Mouse (Mus musculus): ENCODE data around the gene Def8. TPM values are rescaled to one million over a fixed set of nuclear protein-coding genes. Genes with fewer than 3 reads are reported as not detected.
A peak's percentile ranks its signal among the peaks of the same experiment; 100 is the strongest.
"Not testable (repeated sequence)": the region's sequence is repeated elsewhere in the genome, so short reads cannot be mapped to it uniquely, and the experiment has no call there.

Def8 gene
- total RNA-seq, 2 experiments from 2014 or later: 75.4 to 77.6 TPM

- intact Hi-C loops (cut with DNase I); DNase-seq (ENCODE audit: extremely low spot score in 1 of 2, low spot score in 2 of 2): not testable (repeated sequence)
Observed at GRCm38 (mm10) chr8:123429722-123430013, 6.3 kb downstream of the Def8 start.

- DNase-seq (ENCODE audit: extremely low spot score in 1 of 2, low spot score in 2 of 2); intact Hi-C loops (cut with DNase I): not testable (repeated sequence)
Observed at GRCm38 (mm10) chr8:123430936-123431335, 7.6 kb downstream of the Def8 start.

GRCm38 (mm10) chr8:123431616-123432365 is 8.5 kb downstream of the Def8 start:
- DNase-seq (ENCODE audit: extremely low spot score in 1 of 2, low spot score in 2 of 2): no peak
- intact Hi-C loops (cut with DNase I): no loop called here

DNA sequence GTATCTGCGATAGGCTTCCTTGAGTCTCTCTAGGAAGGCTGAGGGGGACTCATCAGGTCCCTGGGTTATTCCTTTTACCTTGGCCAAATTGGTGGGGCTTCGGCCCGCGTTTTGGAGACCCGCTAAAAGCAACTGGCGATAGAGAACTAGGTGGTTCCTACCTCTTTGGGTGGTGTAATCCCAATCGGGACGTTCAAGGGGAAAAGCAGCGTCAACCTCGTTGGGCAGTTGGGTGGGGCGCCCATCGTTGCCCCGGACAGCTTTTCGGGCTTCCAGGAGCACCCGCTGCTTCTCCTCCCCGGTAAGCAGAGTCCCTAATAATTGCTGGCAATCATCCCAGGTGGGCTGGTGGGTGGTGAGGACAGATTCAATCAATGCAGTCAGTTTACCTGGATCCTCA is 9.1 kb downstream of the Def8 start:
- intact Hi-C loops (cut with DNase I): no loop called here

DNA sequence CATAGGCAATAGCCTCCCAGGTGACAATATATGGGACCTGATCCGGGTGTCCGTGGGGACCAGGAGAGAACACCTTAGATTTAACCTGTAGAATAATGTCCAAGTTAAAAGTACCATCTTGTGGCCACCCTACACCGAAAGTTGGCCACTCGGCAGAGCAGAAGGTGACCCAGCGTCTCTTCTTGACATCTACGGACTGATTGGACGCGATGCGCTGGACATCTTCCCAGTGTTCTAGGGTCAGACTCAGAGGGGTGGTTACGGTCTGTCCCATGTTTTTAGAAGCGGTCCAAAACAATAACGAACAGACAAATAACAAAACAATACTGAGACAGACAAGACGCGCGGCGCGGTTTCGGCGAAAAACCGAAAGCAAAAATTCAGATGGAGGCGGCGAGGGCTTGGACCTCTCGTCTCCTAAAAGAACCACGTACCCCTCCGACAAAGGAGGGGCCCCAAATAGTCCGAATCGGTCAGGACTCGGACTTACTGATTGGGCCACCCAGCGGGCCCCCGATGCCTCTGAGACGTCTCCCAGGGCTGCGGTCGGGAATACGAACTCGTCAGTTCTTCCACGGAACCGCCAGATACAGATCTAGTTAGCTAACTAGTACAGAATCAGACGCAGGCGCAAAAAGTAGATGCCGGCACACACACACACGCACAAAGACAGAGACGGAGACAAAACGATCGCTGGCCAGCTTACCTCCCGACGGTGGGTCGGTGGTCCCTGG is 10.1 kb downstream of the Def8 start:
- DNase-seq (ENCODE audit: extremely low spot score in 1 of 2, low spot score in 2 of 2); intact Hi-C loops (cut with DNase I): not testable (repeated sequence)

More for the DNA sequence above, 9.1 kb downstream of the Def8 start:
- no peak for DNase-seq (ENCODE audit: extremely low spot score in 1 of 2, low spot score in 2 of 2)

DNA sequence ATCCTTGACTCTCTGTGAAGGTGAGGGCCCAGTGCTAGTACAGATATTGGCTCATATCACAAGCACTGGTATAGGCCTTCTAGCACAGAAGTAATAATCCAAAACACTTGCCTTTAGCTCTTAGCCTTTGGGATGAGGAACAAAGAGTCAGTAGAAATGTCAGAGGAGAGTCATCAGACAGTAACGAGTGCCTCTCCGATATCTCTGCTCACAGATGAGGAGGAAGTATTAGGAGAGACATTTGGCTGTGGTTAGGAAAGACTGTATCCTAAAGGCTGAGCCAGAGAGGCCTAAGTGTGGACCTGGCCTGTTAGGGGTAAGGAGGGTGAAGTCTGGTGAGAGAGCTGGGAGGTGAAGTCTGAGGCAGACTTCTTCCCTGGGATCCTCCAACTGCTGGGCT is 18.5 kb downstream of the Def8 start:
- intact Hi-C loops (cut with DNase I): no loop called here
- DNase-seq (ENCODE audit: extremely low spot score in 1 of 2, low spot score in 2 of 2): no peak

GRCm38 (mm10) chr8:123442351-123442750 is 19.0 kb downstream of the Def8 start:
- no peak for DNase-seq (ENCODE audit: extremely low spot score in 1 of 2, low spot score in 2 of 2)
- intact Hi-C loops (cut with DNase I): no loop called here

- DNase-seq (ENCODE audit: extremely low spot score in 1 of 2, low spot score in 2 of 2): peak; percentile 89 to 93
- intact Hi-C loops (cut with DNase I): no loop called here
Observed at GRCm38 (mm10) chr8:123442871-123443575, 19.7 kb downstream of the Def8 start.

- no peak for DNase-seq (ENCODE audit: extremely low spot score in 1 of 2, low spot score in 2 of 2)
- intact Hi-C loops (cut with DNase I): no loop called here
Observed at GRCm38 (mm10) chr8:123443576-123443921, 20.2 kb downstream of the Def8 start.

- intact Hi-C loops (cut with DNase I): no loop called here
- DNase-seq (ENCODE audit: extremely low spot score in 1 of 2, low spot score in 2 of 2): no peak
Observed at GRCm38 (mm10) chr8:123444131-123444530, 20.8 kb downstream of the Def8 start.

- intact Hi-C loops (cut with DNase I): no loop called here
- DNase-seq (ENCODE audit: extremely low spot score in 1 of 2, low spot score in 2 of 2): no peak
Observed at GRCm38 (mm10) chr8:123445981-123446380, 22.7 kb downstream of the Def8 start.

DNA sequence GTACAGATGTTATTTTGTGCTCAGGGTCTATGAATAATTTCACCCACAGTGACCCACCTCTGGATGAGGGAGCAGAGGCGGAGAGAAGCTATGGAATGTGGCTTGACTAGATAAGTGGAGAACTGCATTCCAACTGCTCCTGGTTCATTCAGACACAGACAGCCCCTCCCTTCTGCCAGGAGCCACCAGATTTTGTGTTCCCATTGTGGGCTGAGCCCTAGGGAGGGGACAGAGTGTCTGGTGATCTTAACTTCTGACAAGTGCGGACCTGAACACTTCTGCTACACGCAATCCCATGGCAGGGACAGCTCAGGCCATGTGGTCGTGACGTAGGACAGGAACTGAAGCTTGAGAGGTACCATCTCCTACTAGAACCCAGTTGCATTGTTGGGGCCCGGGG is 23.5 kb downstream of the Def8 start:
- DNase-seq (ENCODE audit: extremely low spot score in 1 of 2, low spot score in 2 of 2): no peak
- intact Hi-C loops (cut with DNase I): no loop called here

DNA sequence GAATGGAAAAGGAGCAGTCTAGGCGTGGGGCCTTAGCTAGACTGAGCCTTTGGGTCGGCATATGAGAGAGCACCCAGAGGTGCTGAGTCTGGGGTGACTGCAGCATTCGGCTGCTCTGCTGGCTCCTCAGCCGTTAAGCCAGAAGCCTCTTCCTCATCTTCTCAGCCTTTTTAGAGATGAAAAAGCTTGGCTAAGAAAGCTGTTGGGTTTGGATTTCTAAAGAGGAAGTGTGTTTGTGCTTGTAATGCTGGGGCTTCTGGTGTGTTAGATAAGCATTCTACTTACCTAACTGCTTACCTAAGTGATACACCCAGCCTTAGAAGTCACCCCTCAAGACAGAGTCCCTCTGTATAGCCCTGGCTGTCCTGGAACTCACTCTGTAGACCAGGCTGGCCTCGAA is 27.5 kb downstream of the Def8 start:
- DNase-seq (ENCODE audit: extremely low spot score in 1 of 2, low spot score in 2 of 2): no peak
- intact Hi-C loops (cut with DNase I): no loop called here

GRCm38 (mm10) chr8:123451747-123452146 is 28.4 kb downstream of the Def8 start:
- DNase-seq (ENCODE audit: extremely low spot score in 1 of 2, low spot score in 2 of 2); intact Hi-C loops (cut with DNase I): not testable (repeated sequence)

DNA sequence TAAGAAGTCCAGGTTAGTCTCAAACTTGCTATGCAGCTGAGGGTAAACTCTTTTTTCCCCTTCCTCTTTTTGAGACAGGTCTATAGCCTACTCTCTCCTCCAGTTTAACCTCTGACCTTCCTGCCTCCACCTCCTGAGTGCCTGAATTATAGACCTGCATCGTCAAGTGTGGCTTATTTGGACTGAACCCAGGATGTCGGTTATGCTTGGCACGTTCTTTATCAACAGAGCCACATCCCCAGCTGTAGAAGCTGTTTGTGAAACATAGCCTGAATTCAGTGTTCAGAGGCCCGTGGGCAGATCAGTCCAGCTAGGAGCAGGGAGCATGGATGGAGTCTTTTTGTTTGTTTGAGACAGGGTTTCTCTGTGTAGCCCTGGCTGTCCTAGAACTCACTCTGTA is 28.8 kb downstream of the Def8 start:
- intact Hi-C loops (cut with DNase I): no loop called here
- DNase-seq (ENCODE audit: extremely low spot score in 1 of 2, low spot score in 2 of 2): no peak

- no peak for DNase-seq (ENCODE audit: extremely low spot score in 1 of 2, low spot score in 2 of 2)
- intact Hi-C loops (cut with DNase I): no loop called here
Observed at GRCm38 (mm10) chr8:123453291-123453690, 30.0 kb downstream of the Def8 start.

DNA sequence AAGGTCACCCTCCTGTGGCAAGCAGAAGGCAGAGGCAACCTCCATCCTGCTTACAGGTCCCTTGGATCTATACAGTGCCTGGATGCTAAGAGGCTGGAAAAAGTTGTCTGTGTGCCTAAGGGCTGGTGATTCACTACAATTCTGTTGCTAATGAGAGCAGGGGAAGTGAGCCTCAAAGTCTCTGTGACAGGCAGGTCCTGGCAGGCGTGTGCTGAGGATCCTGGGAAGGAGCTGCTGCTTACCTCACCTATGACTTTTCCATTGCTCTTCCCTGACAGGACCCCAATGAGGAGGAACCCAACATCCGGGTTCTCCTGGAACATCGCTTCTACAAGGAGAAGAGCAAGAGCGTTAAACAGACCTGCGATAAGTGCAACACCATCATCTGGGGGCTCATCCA is 30.6 kb downstream of the Def8 start:
- intact Hi-C loops (cut with DNase I): no loop called here
- no peak for DNase-seq (ENCODE audit: extremely low spot score in 1 of 2, low spot score in 2 of 2)

DNA sequence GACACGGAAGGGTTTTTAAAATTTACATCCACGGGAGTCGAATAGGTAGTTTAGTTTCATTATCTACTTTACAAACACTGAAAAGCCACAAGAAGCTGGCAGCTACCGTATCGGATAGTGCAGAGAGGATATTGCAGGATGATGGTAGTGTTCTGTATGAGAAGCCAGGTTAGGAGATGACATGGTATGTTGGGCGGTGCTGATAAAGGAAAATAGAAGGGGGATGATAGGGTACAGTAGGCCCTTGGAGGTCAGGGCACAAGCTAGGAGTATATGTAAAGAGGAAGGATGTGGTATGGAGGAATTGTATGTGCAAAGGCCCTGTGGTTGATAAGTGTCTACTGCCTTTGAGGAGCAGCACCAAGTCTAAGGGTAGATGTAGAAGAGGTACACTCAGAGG is 31.2 kb downstream of the Def8 start:
- intact Hi-C loops (cut with DNase I): no loop called here
- no peak for DNase-seq (ENCODE audit: extremely low spot score in 1 of 2, low spot score in 2 of 2)

- intact Hi-C loops (cut with DNase I): no loop called here
- no peak for DNase-seq (ENCODE audit: extremely low spot score in 1 of 2, low spot score in 2 of 2)
Observed at GRCm38 (mm10) chr8:123463651-123464050, 40.3 kb downstream of the Def8 start.

GRCm38 (mm10) chr8:123467476-123467875 is 44.1 kb downstream of the Def8 start:
- intact Hi-C loops (cut with DNase I): no loop called here
- DNase-seq (ENCODE audit: extremely low spot score in 1 of 2, low spot score in 2 of 2): no peak
